Mouse (Mus musculus) myocyte (in vitro differentiated cells): ENCODE measurements around the gene Srgap2.

ENCODE experiments used
- CEBPB ChIP-seq: IDR thresholded peaks from 2 replicates; pipeline ENCODE4 v1.6.1; 2011; ENCODE audit warnings: mild to moderate bottlenecking, moderate library complexity; ENCODE audit not compliant: poor library complexity, insufficient read depth, severe bottlenecking
- E2F4 ChIP-seq: IDR thresholded peaks from one replicate; pipeline ENCODE4 v1.6.1; 2011; ENCODE audit warnings: mild to moderate bottlenecking, control low read depth, moderate library complexity; ENCODE audit not compliant: insufficient read depth
- MAX ChIP-seq: IDR thresholded peaks from one replicate; pipeline ENCODE4 v1.6.1; 2011; ENCODE audit warnings: low read depth, mild to moderate bottlenecking, control low read depth
- MYOD1 ChIP-seq, 3 experiments: IDR thresholded peaks; one replicate each; pipeline ENCODE4 v1.6.1; 2011; ENCODE audit warnings: control low read depth in 2 of 3, low read depth in 2 of 3, mild to moderate bottlenecking in 2 of 3, moderate library complexity in 1 of 3; ENCODE audit not compliant: insufficient read length in 2 of 3, control insufficient read depth in 1 of 3
- MYOG ChIP-seq, 3 experiments: IDR thresholded peaks; one replicate each; pipeline ENCODE4 v1.6.1; 2011; ENCODE audit warnings: control low read depth in 2 of 3, low read depth in 2 of 3, mild to moderate bottlenecking in 2 of 3; ENCODE audit not compliant: insufficient read length in 2 of 3, control insufficient read depth in 1 of 3, insufficient read depth in 1 of 3
- POLR2A ChIP-seq: IDR thresholded peaks from one replicate; pipeline ENCODE4 v1.6.1; 2011; ENCODE audit warnings: low read depth, mild to moderate bottlenecking, control low read depth, moderate library complexity; ENCODE audit not compliant: insufficient read length
- POLR2AphosphoS2 ChIP-seq: IDR thresholded peaks from one replicate; pipeline ENCODE4 v1.6.1; 2011; ENCODE audit warnings: low read depth, control low read depth; ENCODE audit not compliant: insufficient read length
- REST ChIP-seq: IDR thresholded peaks from one replicate; pipeline ENCODE4 v1.6.1; 2011; ENCODE audit warnings: mild to moderate bottlenecking, control low read depth, moderate library complexity; ENCODE audit not compliant: insufficient read depth, insufficient read length
- SRF ChIP-seq: IDR thresholded peaks from one replicate; pipeline ENCODE4 v1.6.1; 2011; ENCODE audit warnings: low read depth; ENCODE audit not compliant: control insufficient read depth, insufficient read length
- TCF12 ChIP-seq: IDR thresholded peaks from one replicate; pipeline ENCODE4 v1.6.1; 2011; ENCODE audit warnings: mild to moderate bottlenecking, control low read depth; ENCODE audit not compliant: poor library complexity, insufficient read depth, severe bottlenecking
- TCF3 ChIP-seq: IDR thresholded peaks from one replicate; pipeline ENCODE4 v1.6.1; 2011; ENCODE audit warnings: low read depth, control low read depth; ENCODE audit not compliant: insufficient read length
- USF1 ChIP-seq: IDR thresholded peaks from one replicate; pipeline ENCODE4 v1.6.1; 2011; ENCODE audit warnings: low read depth, mild to moderate bottlenecking, control low read depth, moderate library complexity

- TF ChIP-seq MYOG (IDR thresholded peaks at IDR 0.05; ENCODE audit: control insufficient read depth in 1 of 3, insufficient read depth in 1 of 3, insufficient read length in 2 of 3, low read depth in 2 of 3), result no peak
- TF ChIP-seq MYOD1 (IDR thresholded peaks at IDR 0.05; ENCODE audit: control insufficient read depth in 1 of 3, insufficient read length in 2 of 3, low read depth in 2 of 3), result no peak
- no peak for TF ChIP-seq E2F4
- no peak for TF ChIP-seq SRF
- TF ChIP-seq POLR2A, result no peak
- TF ChIP-seq TCF3, result no peak
- no peak for TF ChIP-seq USF1
- TF ChIP-seq POLR2AphosphoS2, result no peak
- no peak for TF ChIP-seq TCF12
- no peak for TF ChIP-seq CEBPB
- no peak for TF ChIP-seq MAX
- no peak for TF ChIP-seq REST
Measured at GRCm38 (mm10) chr1:131278606-131279455, 248.3 kb downstream of the Srgap2 start.
